Mouse (Mus musculus) liver, embryonic 16.5 days (tissue): ENCODE measurements around the gene Reck. TPM values are rescaled to one million over a fixed set of nuclear protein-coding genes. Genes with fewer than 3 reads are reported as not detected.
A peak's percentile ranks its signal among the peaks of the same experiment; 100 is the strongest.

ENCODE experiments used
- ATAC-seq: fragments of 200-750 bp; cut with Nextera tagmentation; 2 replicates; pipeline ENCODE4 v1.8.0; 2017; ENCODE audit warnings: low read depth, mild to moderate bottlenecking, moderate number of reproducible peaks, moderate library complexity
- H3K27ac ChIP-seq: fragments of 300-500 bp; sonication (generic); 2 replicates; pipeline ENCODE4 v1.5.1; 2014; ENCODE audit warnings: mild to moderate bottlenecking, low read length
- H3K27me3 ChIP-seq: fragments of 300-500 bp; sonication (generic); 2 replicates; pipeline ENCODE4 v1.6.1; 2014; ENCODE audit warnings: low read depth, low read length, mixed read lengths; ENCODE audit not compliant: control insufficient read depth, insufficient read depth
- H3K36me3 ChIP-seq: fragments of 300-500 bp; sonication (generic); 2 replicates; pipeline ENCODE4 v1.6.1; 2014; ENCODE audit warnings: mild to moderate bottlenecking; ENCODE audit not compliant: control insufficient read depth, insufficient read depth
- H3K4me1 ChIP-seq: fragments of 300-500 bp; sonication (generic); 2 replicates; pipeline ENCODE4 v1.6.1; 2014; ENCODE audit warnings: low read depth, low read length, mixed read lengths; ENCODE audit not compliant: control insufficient read depth
- H3K4me2 ChIP-seq: fragments of 300-500 bp; sonication (generic); 2 replicates; pipeline ENCODE4 v1.6.1; 2014; ENCODE audit warnings: low read depth, low read length, mixed read lengths
- H3K4me3 ChIP-seq: fragments of 300-500 bp; sonication (generic); 2 replicates; pipeline ENCODE4 v1.5.1; 2014; ENCODE audit warnings: low read depth, mild to moderate bottlenecking, low read length
- H3K9ac ChIP-seq: fragments of 300-500 bp; sonication (generic); 2 replicates; pipeline ENCODE4 v1.6.1; 2014; ENCODE audit warnings: low read depth, low read length
- H3K9me3 ChIP-seq: fragments of 300-500 bp; sonication (generic); replicated peaks from 2 replicates; pipeline ENCODE4 v1.6.1; 2016; ENCODE audit warnings: low read length; ENCODE audit not compliant: control insufficient read depth
- WGBS: fragments of 180-500 bp; shearing (Covaris S2); extraction: QIAGEN DNeasy Blood & Tissue Kit; methylation state at CpG from one replicate; pipeline ENCODE4 v1.1.7; 2014; ENCODE audit not compliant: insufficient replicate concordance; 5-methylcytosine and 5-hydroxymethylcytosine counted together
- polyA plus RNA-seq: library from polyadenylated mRNA; unstranded; fragments of >200 nt; fragmentation: Nextera tagmentation; extraction: Ambion mirVana; gene quantifications from 2 replicates; pipeline ENCODE4 v1.2.1, GENCODE M21; 2015

Reck gene
- polyA plus RNA-seq, 1 experiment from 2014 or later: 2.1 TPM

GRCm38 (mm10) chr4:43957846-43958461 lies 82.6 kb downstream of the Reck start:
- peak; percentile 36 for ATAC-seq
- Histone ChIP-seq H3K4me1 (peaks cover 52% of the 10 kb centered on the region), H3K4me2 (peak overlapping the region; percentile 93), H3K27ac (peak overlapping the region; percentile 74), H3K9ac (peak overlapping the region; percentile 75), H3K27me3 (no peaks in the 10 kb centered on the region), H3K36me3 (no peaks in the 10 kb centered on the region), H3K4me3 (peak overlapping the region; percentile 72), H3K9me3 (no peaks in the 10 kb centered on the region)
- under 1% methylated on average over 26 of the region's 26 CpGs for WGBS

DNA sequence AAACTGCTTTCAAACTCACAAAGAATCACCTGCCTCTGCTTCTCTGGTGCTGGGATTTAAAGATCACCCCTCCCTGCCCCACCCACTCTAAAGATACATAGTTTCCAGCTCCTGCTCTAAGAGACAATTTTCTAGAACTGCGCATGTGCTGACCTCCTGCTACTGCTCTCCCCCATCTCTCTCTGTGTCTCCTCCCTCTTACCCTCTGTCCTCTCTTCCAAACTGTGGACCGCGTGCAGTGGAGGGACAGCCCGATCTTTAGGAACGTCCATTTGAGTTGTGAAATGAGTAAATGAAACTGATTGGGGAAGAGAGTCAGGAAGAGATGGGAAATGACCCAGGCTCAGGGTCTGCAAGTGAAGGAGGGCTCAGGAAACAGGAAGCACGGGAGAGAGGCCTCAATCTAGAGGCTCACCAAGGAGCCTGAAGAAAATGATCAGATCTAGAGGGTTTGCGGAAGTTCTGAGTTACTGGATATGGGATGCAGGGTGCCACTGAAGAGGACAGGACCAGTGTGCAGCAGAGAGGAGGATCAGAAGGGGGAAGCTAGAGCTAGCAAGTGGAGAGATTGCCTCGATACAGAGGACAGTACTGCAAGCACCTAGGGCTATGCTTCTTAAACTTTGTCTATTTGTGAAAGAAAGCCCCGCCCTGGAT lies 84.3 kb downstream of the Reck start:
- peak; percentile 52 for ATAC-seq
- H3K27ac ChIP-seq: peak overlapping the region; percentile 90
- peaks cover 69% of the 10 kb centered on the region for H3K4me1 ChIP-seq
- 8% methylated on average over 9 of the region's 9 CpGs for WGBS
- no peaks in the 10 kb centered on the region for H3K9me3 ChIP-seq
- peak overlapping the region; percentile 72 for H3K4me3 ChIP-seq
- H3K36me3 ChIP-seq: no peaks in the 10 kb centered on the region
- peak overlapping the region; percentile 60 for H3K9ac ChIP-seq
- no peaks in the 10 kb centered on the region for H3K27me3 ChIP-seq
- H3K4me2 ChIP-seq: peak overlapping the region; percentile 93

GRCm38 (mm10) chr4:43960207-43960606 lies 84.9 kb downstream of the Reck start:
- peak overlapping the region; percentile 60 for H3K9ac ChIP-seq

DNA sequence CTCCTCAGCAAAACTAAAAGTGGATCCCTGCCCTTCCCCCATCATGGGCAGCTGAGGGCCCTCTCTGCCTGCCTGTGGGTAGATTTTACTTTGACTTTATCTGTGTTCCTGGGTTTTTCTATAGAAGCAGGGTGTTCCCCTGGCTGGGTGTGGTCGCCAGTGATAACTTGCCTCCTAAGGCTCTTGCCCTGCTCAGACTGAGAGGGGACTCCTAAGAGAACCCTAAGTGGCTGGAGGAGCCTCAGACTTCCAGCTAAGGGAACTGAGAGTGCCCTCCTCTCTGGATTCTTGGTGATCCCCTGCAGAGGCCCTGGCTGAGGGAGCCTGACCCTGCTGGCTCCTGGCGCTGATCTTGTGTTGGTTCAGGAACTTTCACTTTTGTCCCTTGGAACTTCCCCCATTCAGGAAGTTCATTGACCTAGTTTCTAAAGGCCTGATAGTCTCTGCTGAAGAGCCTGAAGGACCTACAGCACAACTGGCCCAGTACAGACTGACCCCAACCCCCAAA lies 89.0 kb downstream of the Reck start:
- peaks cover 90% of the 10 kb centered on the region for H3K4me1 ChIP-seq
- H3K4me3 ChIP-seq: peak overlapping the region; percentile 39
- 12% methylated on average over 2 of the region's 2 CpGs for WGBS
- H3K9ac ChIP-seq: peak overlapping the region; percentile 62
- peak overlapping the region; percentile 89 for H3K27ac ChIP-seq
- H3K27me3 ChIP-seq: no peaks in the 10 kb centered on the region
- H3K4me2 ChIP-seq: peak overlapping the region; percentile 83
- ATAC-seq: peak; percentile 83
- H3K36me3 ChIP-seq: no peaks in the 10 kb centered on the region
- no peaks in the 10 kb centered on the region for H3K9me3 ChIP-seq

More at GRCm38 (mm10) chr4:43960207-43960606, 84.9 kb downstream of the Reck start:
- Histone ChIP-seq H3K27me3 (no peaks in the 10 kb centered on the region), H3K4me1 (peaks cover 74% of the 10 kb centered on the region), H3K27ac (peak overlapping the region; percentile 90), H3K4me2 (peak overlapping the region; percentile 93), H3K4me3 (peak overlapping the region; percentile 72), H3K9me3 (no peaks in the 10 kb centered on the region), H3K36me3 (no peaks in the 10 kb centered on the region)
- peak; percentile 26; the same call in 1 of the 2 replicates for ATAC-seq
- WGBS: 11% methylated on average over 6 of the region's 6 CpGs

DNA sequence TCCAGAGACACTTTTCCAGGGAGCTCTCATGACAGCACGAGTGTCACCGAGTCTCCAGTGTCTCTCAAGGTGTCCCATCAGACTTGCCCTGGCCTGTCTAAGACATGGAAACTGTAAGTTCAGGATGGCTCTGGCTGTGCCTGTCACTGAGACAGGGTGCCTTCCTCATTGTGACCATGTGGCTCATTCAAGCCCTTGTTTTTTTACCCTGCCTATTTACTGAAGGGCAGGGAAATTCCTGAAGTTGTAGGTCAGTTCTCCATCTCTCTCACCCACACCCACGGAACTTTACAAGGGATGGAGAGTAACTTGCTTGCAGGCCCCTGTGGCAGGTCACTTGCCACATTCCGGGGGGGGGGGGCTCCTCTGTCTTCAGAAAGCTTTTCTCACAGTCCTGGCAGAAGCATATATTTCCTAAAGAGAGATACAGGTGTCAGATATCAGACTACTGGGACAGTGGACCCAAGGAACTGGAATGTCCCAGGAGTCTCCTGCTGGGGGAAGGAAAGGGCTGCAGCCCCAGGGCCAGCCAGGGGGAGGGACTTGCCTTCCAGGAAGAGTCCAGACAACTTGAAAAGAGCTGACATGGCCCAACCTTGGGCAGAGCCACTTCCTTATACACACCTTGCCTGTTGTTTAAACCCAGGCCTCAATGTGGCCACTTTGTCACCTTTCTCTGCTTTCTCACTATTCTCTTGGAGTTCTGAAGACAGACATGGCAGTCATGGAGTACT lies 89.8 kb downstream of the Reck start:
- no peak for ATAC-seq
- Histone ChIP-seq H3K27me3 (no peaks in the 10 kb centered on the region), H3K4me2 (peak overlapping the region; percentile 83), H3K4me3 (no peak overlapping the region), H3K4me1 (peaks cover 85% of the 10 kb centered on the region), H3K27ac (peak overlapping the region; percentile 89), H3K36me3 (no peaks in the 10 kb centered on the region), H3K9me3 (no peaks in the 10 kb centered on the region), H3K9ac (peak overlapping the region; percentile 62)
- 43% methylated on average over 4 of the region's 4 CpGs for WGBS

GRCm38 (mm10) chr4:43965856-43966535 lies 90.7 kb downstream of the Reck start:
- Histone ChIP-seq H3K9me3 (no peaks in the 10 kb centered on the region), H3K9ac (peak overlapping the region; percentile 36), H3K27ac (peak overlapping the region; percentile 89), H3K4me1 (peaks cover 76% of the 10 kb centered on the region), H3K27me3 (no peaks in the 10 kb centered on the region), H3K4me2 (peak overlapping the region; percentile 11; the same call in 1 of the 2 replicates), H3K36me3 (no peaks in the 10 kb centered on the region; the same call in 1 of the 2 replicates), H3K4me3 (no peak overlapping the region)
- WGBS: 47% methylated on average over 7 of the region's 7 CpGs
- ATAC-seq: no peak

- H3K27me3 ChIP-seq: no peaks in the 10 kb centered on the region
- 77% methylated on average over 13 of the region's 13 CpGs for WGBS
- H3K36me3 ChIP-seq: no peaks in the 10 kb centered on the region; the same call in 1 of the 2 replicates
- H3K4me3 ChIP-seq: no peak overlapping the region
- H3K4me2 ChIP-seq: no peak overlapping the region
- H3K4me1 ChIP-seq: peaks cover 73% of the 10 kb centered on the region
- no peak overlapping the region for H3K27ac ChIP-seq
- no peak overlapping the region for H3K9ac ChIP-seq
- H3K9me3 ChIP-seq: no peaks in the 10 kb centered on the region
- no peak for ATAC-seq
Measured at GRCm38 (mm10) chr4:43968650-43969049, 93.3 kb downstream of the Reck start.

GRCm38 (mm10) chr4:43969373-43969772 lies 94.0 kb downstream of the Reck start:
- WGBS: 38% methylated on average over 4 of the region's 4 CpGs
- ATAC-seq: no peak
- no peak overlapping the region for H3K4me2 ChIP-seq
- no peaks in the 10 kb centered on the region; the same call in 1 of the 2 replicates for H3K36me3 ChIP-seq
- peaks cover 70% of the 10 kb centered on the region for H3K4me1 ChIP-seq
- no peak overlapping the region for H3K9ac ChIP-seq
- no peak overlapping the region for H3K4me3 ChIP-seq
- no peak overlapping the region for H3K27ac ChIP-seq
- no peaks in the 10 kb centered on the region for H3K27me3 ChIP-seq
- H3K9me3 ChIP-seq: no peaks in the 10 kb centered on the region
